Mouse (Mus musculus) liver, adult 2 months (tissue): ENCODE measurements around the gene Rdh5. TPM values are rescaled to one million over a fixed set of nuclear protein-coding genes. Genes with fewer than 3 reads are reported as not detected.

ENCODE experiments used
- DNase-seq: peaks from one replicate; pipeline ENCODE4 v3.0.0-alpha.2; 2011; ENCODE audit warnings: low read depth, low spot score; ENCODE audit errors: extremely low read depth
- H3K27ac ChIP-seq: fragments of 200-500 bp; replicated peaks from 2 replicates; pipeline ENCODE4 v1.5.1; 2012; ENCODE audit warnings: low read depth, mild to moderate bottlenecking, control low read depth, inconsistent platforms, low read length; ENCODE audit not compliant: insufficient read depth
- H3K27me3 ChIP-seq: fragments of 200-500 bp; 2 replicates; pipeline ENCODE4 v1.6.1; 2012; ENCODE audit warnings: mild to moderate bottlenecking, moderate library complexity, low read length, inconsistent platforms; ENCODE audit not compliant: control insufficient read depth, insufficient read depth
- H3K36me3 ChIP-seq: fragments of 200-500 bp; 2 replicates; pipeline ENCODE4 v1.6.1; 2012; ENCODE audit warnings: low read length, inconsistent platforms; ENCODE audit not compliant: control insufficient read depth, insufficient read depth
- H3K4me1 ChIP-seq: fragments of 200-500 bp; 2 replicates; pipeline ENCODE4 v1.6.1; 2011; ENCODE audit warnings: low read length; ENCODE audit not compliant: control insufficient read depth, insufficient read depth
- H3K4me3 ChIP-seq: fragments of 200-500 bp; 2 replicates; pipeline ENCODE4 v1.5.1; 2011; ENCODE audit warnings: low read depth, mild to moderate bottlenecking, control low read depth, low read length, moderate library complexity; ENCODE audit not compliant: insufficient read depth
- H3K79me2 ChIP-seq: fragments of 200-500 bp; 2 replicates; pipeline ENCODE4 v1.6.1; 2012; ENCODE audit warnings: inconsistent platforms, mild to moderate bottlenecking, low read length, moderate library complexity; ENCODE audit not compliant: control insufficient read depth, insufficient read depth
- H3K9ac ChIP-seq: fragments of 200-500 bp; 2 replicates; pipeline ENCODE4 v1.6.1; 2012; ENCODE audit warnings: low read depth, mild to moderate bottlenecking, control low read depth, inconsistent platforms, low read length
- CTCF ChIP-seq: fragments of 200-500 bp; IDR thresholded peaks from 2 replicates; pipeline ENCODE4 v1.5.1; 2011; ENCODE audit warnings: low read depth, low read length, control low read depth
- POLR2A ChIP-seq: fragments of 200-500 bp; IDR thresholded peaks from 2 replicates; pipeline ENCODE4 v1.6.1; 2011; ENCODE audit warnings: low read length, control low read depth; ENCODE audit not compliant: insufficient read depth; ENCODE audit errors: extremely low read depth
- WGBS: fragments of 180-500 bp; shearing (Covaris S2); methylation state at CpG from one replicate; pipeline ENCODE4 v1.1.7; 2018; 5-methylcytosine and 5-hydroxymethylcytosine counted together
- polyA plus RNA-seq: library from polyadenylated mRNA; depleted of rRNA; stranded (reverse); fragments of >200 nt; gene quantifications from 2 replicates; pipeline ENCODE4 v1.2.3, GENCODE M21; 2012
- total RNA-seq: library from RNA; depleted of rRNA; stranded (reverse); fragments of >200 nt; gene quantifications from 2 replicates; pipeline ENCODE4 v1.2.3, GENCODE M21; 2014

The Rdh5 gene
- total and polyA plus RNA-seq, 2 experiments: 33.8 to 86.2 TPM

DNA sequence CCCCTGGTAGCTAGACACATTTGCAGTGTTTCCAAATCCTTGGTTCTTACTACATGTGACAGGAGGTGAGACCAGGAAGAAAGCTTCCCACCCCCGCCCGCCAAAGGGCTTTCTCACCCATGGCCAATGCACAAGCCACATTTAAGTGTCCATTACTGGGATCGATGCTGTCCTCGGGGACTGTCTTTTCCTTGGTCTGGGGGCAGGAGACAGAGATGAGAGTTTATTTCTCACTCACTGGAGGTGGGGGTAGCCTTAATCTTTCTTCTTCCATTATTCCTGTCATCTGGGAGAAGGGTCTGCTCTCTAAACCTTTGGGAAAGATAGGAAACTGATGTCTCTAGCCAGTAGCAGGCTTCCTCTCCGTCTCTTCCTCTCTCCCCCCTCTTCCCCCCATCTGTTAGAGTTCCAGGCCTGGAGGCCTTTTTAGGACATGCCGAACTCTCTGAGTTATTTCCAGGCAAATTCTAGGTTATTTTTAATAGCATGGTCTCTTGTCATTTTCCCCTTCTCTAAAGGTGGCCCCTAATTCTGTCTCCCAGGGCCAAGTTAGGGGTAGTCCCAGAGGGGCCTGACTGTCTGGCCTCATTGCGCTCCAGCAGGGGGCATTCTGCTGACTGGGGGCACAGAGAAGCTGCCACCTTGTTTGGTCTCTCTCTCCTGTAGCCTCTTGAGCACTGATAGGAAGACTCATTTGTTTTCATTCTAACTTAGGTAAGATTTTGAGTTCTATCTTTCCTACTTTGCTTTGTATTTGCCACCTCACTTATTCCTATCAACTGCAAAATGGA is 12.5 kb upstream of the Rdh5 start:
- WGBS: 85% methylated on average over 7 of the region's 7 CpGs

DNA sequence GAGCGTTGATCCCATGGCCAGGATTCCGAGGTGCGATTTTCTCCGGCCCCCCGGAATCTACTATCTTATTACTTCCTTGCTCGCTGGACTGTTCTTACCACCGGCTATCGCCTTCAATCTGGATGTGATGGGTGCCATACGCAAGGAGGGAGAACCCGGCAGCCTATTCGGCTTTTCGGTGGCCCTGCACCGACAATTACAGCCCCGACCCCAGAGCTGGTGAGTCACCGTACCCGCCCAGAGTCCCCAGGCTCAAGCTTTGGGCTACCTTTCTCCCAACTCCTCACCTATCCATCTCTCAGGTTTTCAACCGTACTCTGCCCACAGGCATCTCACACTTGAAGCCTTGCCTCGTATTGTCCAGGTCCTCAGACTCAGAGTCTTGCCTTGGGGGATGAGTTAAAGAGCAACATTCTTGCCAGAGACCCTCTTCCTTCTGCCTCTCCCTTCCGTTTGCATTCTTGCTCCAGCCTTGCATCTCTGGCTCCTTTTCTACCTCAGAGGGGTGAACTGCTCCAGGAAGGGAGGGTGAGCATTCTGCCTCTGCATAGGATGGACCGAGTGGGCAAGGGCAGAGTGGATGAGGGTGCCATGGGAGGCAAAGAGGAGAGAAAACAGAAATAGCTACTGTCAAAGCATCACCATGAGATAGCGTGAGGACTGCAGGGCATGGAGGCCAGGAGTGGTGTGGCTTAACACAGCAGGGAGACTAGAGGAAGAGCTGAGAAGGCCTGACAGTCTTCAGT is 11.5 kb upstream of the Rdh5 start:
- 11% methylated on average over 21 of the region's 21 CpGs for WGBS
- no peak for DNase-seq
- no peak for TF ChIP-seq POLR2A
- no peak for TF ChIP-seq CTCF
- Histone ChIP-seq H3K27me3 (no peaks in the 10 kb centered on the region), H3K4me3 (peak overlapping the region; percentile 61), H3K36me3 (no peaks in the 10 kb centered on the region), H3K79me2 (no peaks in the 10 kb centered on the region), H3K4me1 (peaks cover 11% of the 10 kb centered on the region), H3K27ac (no peak overlapping the region), H3K9ac (peak overlapping the region; percentile 61)

More for the DNA sequence above, 12.5 kb upstream of the Rdh5 start:
- no peaks in the 10 kb centered on the region for H3K36me3 ChIP-seq
- H3K27me3 ChIP-seq: no peaks in the 10 kb centered on the region
- H3K27ac ChIP-seq: no peak overlapping the region
- H3K4me3 ChIP-seq: no peak overlapping the region
- no peak for DNase-seq
- peaks cover 11% of the 10 kb centered on the region for H3K4me1 ChIP-seq
- TF ChIP-seq CTCF (no peak), POLR2A (no peak)
- H3K79me2 ChIP-seq: no peaks in the 10 kb centered on the region
- no peak overlapping the region for H3K9ac ChIP-seq

DNA sequence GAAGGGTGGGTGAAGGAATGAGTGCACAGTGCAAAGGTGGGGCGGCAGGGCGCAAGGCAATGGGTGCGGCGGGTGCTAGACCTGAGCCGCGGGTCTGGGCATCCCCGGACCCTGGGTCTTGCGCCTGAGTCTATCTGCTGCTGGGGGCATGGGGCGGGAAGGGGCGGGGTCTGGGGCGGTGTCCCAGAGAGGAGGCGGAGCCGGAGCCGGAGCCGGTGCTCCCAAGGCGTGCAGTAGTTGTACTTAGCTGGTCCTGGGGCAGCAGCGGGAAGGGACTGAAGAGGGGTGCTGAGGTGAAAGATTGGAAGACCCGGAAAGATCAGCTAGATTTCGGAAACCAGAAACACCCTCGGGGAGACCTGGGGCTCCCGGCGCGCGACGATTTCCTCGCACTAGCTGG is 10.9 kb upstream of the Rdh5 start, which contains the start of gene Itga7:
Itga7 (plus strand) TSS at position 245 of the 400 bp plus-strand sequence.
- Histone ChIP-seq H3K4me3 (peak within 1 kb of the TSS; percentile 61), H3K79me2 (no peaks in the 10 kb centered on the region), H3K27ac (no peak within 1 kb of the TSS), H3K9ac (peak within 1 kb of the TSS; percentile 61), H3K4me1 (peaks cover 11% of the 10 kb centered on the region), H3K36me3 (no peaks in the 10 kb centered on the region), H3K27me3 (no peaks in the 10 kb centered on the region)
- WGBS: 1% methylated on average over 26 of the region's 26 CpGs
- TF ChIP-seq POLR2A: 0 out of 2 replicates have a peak, but pooled peaks have one; percentile 30
- no peak for TF ChIP-seq CTCF
- DNase-seq: peak; percentile 42

GRCm38 (mm10) chr10:128931441-128931840 is 8.8 kb upstream of the Rdh5 start:
- H3K9ac ChIP-seq: no peak overlapping the region
- H3K79me2 ChIP-seq: no peaks in the 10 kb centered on the region
- peaks cover 7% of the 10 kb centered on the region for H3K4me1 ChIP-seq
- DNase-seq: no peak
- WGBS: 57% methylated on average over 2 of the region's 2 CpGs
- no peak overlapping the region for H3K27ac ChIP-seq
- no peaks in the 10 kb centered on the region for H3K27me3 ChIP-seq
- no peak overlapping the region for H3K4me3 ChIP-seq
- no peaks in the 10 kb centered on the region for H3K36me3 ChIP-seq
- TF ChIP-seq CTCF: no peak

DNA sequence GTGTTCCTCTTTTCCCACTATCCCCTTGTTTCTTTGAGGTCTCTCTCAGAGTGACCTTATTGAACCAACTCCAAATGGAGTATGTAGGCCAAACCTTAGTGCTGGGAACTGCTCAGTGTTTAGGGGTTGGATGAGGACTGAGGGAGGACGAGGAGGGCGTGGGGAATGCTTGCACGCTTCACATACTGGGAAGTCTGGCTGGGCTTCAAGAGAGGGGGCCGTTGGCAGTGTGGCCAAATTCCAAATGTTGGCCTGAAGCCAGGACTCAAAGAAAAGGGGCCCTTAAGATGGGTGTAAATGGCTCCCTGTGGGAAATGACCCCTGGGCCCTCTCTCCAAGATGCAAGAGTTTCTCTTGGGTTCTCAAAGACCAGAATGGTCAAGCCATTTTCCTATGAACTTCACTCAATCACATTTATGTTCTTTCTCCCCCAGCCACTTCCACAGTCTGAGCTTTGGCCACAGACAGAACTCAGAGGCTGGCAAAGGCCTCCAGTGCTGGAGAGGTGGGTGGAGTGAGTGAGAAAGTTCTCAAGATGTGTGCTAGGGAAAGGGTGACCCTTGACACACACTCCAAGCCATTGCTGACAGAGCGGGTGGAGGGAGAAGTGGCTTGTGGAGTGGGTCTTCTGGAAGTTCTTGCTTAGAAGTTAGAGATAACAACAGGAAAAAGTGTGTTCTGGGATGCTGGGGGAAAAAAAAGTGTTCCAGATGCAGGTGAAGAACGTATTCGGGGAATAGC is 7.1 kb upstream of the Rdh5 start:
- 84% methylated on average over 7 of the region's 7 CpGs for WGBS
- Histone ChIP-seq H3K27ac (no peak overlapping the region), H3K9ac (no peak overlapping the region), H3K4me3 (no peak overlapping the region), H3K79me2 (no peaks in the 10 kb centered on the region), H3K27me3 (no peaks in the 10 kb centered on the region), H3K36me3 (no peaks in the 10 kb centered on the region), H3K4me1 (peaks cover 7% of the 10 kb centered on the region)
- TF ChIP-seq CTCF (no peak), POLR2A (no peak)
- DNase-seq: no peak

GRCm38 (mm10) chr10:128928356-128928755 is 5.7 kb upstream of the Rdh5 start:
- H3K4me3 ChIP-seq: no peak overlapping the region
- TF ChIP-seq CTCF (no peak), POLR2A (no peak)
- no peaks in the 10 kb centered on the region for H3K79me2 ChIP-seq
- H3K36me3 ChIP-seq: no peaks in the 10 kb centered on the region
- no peak for DNase-seq
- 70% methylated on average over 4 of the region's 4 CpGs for WGBS
- H3K9ac ChIP-seq: no peak overlapping the region
- H3K4me1 ChIP-seq: peaks cover 8% of the 10 kb centered on the region; the same call in 1 of the 2 replicates
- no peaks in the 10 kb centered on the region for H3K27me3 ChIP-seq
- H3K27ac ChIP-seq: no peak overlapping the region
